Mouse (Mus musculus) A20 (cell line): ENCODE results near the gene Ltbr.

ENCODE experiments used
- DNase-seq: peaks from one replicate; pipeline ENCODE4 v3.0.0-alpha.2; 2011; ENCODE audit warnings: low read depth, low spot score

The Ltbr gene

DNA sequence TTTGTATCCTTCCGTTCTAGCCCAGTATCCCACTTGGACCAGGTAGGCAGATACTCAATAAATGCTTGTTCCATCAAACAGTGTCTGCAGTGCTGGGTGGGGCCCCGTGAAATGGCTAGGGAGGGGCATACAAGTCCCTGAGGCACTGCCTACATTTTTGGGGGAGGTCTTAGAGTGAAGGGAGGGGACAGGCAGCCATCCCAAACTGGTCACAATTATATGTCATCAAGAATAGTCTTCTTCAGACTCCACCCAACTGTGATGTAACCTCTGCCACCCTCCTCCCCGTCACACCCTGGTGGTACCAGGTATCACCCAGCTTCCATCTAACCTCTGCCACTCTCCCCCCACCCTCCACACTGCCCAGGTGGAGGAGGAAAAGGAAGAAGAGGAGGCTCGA, 31.2 kb upstream of the Ltbr start:
- no peak for DNase-seq

GRCm38 (mm10) chr6:125344084-125344483, 30.4 kb upstream of the Ltbr start:
- no peak for DNase-seq

- no peak for DNase-seq
Observed at GRCm38 (mm10) chr6:125342198-125342597, 28.5 kb upstream of the Ltbr start.

DNA sequence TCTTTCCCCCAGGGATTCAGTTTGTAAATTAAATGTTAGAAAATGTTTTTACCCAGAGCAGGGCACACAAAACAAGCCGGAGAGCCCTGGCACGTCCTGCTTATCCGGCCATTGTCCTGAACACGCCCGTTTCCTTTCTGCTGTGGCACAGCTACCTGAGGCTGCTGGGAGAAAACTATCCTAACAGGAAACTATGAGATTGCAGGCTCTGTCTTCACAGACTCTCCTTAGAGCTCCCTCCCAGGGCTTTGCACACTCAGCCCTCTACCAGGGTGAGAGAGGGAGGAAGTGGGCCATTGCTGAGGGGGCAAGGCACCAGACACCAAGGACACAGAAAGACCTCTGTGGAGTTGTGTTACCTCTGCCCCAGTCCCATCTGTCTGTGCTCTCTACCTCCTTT, 26.6 kb upstream of the Ltbr start:
- DNase-seq = no peak

DNA sequence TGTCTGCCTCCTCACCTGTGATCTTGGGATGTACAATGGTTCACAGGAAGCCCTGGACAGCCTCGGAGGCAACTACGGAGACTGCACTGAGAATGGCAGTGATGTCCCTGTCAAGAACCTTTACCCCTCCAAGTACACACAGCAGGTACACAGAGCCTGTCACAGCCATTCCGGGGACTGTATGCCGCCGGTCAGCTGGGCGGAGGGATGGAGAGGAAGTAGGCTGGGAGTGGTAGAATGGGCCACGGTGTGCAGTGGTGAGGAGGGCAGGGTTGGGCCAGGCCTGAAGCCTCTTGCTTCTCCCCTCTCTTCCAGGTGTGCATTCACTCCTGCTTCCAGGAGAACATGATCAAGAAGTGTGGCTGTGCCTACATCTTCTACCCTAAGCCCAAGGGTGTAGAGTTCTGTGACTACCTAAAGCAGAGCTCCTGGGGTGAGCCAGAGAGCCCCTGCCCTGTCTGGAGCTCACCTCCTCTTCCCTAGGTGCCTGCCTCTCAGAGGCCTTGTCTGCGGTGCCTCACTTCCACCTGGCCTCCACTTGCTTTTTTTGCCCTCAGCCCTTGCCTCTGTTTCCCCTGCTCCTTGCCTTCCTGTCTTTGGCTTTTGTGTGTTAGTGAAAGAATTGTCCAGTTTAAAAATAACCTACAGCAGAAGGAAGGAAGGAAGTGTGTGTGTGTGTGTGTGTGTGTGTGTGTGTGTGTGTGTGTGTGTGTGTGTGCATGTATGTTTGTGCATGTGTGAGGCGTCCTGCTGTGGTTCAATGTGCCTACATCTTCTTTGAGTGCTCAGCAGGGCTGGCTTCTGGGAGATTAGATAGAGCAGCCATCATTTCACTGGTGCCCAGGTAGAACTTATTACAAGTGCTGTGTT, 25.3 kb upstream of the Ltbr start:
- no peak for DNase-seq

DNA sequence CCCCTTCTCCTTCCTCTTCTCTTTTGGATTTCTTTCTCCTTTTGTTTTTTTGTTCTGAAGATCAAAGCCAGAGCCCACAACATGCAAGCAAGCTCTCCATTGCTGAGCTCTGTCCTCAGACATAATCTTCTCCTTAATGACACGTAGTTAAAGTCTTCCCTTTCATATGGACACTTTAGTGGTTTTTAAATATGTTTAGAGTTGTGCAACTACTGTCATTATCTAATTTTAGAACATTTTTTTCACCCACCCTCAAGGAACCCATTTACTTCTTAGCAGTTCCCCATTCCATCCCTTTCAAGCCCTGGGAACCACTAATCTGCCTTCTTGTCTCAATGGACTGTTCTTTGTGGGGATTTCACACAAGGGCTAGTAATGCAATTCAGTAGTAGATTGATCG, 20.7 kb upstream of the Ltbr start:
- DNase-seq = no peak

- no peak for DNase-seq
Observed at GRCm38 (mm10) chr6:125333112-125333899, 19.6 kb upstream of the Ltbr start.

DNA sequence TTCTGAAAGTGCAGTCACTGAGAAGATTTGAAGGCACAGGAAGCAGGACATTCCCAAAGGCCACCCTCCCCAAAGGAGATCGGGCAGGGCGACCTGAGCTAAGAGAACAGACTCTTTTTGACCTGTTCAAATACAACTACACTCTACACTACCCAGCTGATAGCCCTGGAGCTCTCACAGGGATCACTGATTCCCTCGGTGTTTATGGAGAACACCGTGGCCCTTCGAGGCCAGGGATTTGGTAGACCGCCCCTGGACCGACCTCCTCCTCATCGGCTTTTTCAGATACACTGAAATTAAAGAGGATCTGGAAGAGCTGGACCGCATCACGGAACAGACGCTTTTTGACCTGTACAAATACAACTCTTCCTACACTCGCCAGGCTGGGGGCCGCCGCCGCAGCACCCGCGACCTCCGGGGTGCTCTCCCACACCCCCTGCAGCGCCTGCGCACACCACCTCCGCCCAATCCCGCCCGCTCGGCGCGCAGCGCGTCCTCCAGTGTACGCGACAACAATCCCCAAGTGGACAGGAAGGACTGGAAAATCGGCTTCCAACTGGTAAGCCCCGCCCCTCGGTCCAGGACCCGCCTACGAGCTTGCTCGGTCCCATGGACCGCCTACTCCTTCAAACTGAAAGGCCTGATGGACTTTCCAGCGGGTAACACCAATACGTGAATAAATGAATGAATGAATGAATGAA, 17.1 kb upstream of the Ltbr start:
- DNase-seq = no peak

- DNase-seq = peak; percentile 25
Observed at GRCm38 (mm10) chr6:125328243-125328642, 14.6 kb upstream of the Ltbr start.

DNA sequence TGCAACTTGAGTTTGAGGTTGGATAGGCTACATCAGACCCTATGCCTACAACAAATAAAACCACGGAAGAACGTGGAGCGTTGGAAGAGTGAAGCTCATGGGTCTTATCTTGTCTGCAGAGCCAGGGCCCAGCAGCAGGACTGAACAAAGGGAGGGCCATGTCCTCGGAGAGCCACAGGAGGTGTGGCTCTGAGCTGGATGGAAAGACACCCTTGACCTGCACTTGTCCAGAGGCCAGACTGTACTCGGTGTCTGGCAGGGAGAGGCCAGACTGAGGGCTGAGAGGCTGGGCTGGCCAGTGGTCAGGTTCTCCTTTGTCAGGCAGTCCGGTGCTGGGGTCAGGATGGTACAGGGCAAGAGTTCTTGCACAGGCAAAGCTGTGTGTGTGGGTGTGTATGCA, 11.7 kb upstream of the Ltbr start:
- DNase-seq = no peak

DNA sequence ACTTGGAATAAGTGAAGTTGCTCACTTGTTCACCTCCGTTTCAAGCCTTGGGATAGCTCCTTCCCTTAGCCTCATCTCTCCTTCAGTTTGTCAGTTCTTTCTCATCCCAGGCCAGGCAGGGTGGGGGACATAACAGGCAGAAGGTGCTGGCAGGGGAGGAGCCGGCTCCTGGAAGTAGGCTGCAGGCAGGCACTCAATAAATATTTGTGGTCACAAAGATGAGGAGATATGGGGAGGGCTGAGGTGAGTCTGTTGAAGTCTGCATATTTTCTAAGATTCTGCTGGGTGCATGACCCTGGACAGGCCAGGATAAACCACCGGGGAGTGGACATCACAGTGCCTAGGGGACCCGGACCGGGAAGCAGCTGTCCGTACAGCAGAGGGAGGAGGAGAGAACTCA, 9.9 kb upstream of the Ltbr start:
- no peak for DNase-seq

DNA sequence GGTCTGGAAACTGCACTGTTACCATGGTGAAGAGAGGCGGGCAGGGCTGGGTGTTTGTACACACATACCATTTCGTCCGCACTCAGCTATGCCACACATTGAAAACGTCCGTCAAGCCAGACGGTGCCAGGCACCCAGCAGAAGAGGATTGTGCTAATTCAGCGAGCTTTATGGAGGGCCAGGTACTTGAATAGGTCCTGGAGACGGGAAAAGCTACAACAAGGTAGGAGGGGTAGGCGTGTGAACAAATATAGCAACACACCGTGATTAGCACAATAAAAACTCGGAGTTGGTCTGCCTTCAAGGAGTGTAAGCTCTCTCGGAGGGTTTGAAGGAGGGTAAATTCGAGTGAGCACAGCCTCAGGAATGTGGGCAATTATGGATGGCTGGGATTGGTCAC, 9.1 kb upstream of the Ltbr start:
- no peak for DNase-seq

GRCm38 (mm10) chr6:125321114-125321855, 7.6 kb upstream of the Ltbr start:
- no peak for DNase-seq

- DNase-seq = no peak
Observed at GRCm38 (mm10) chr6:125320323-125320722, 6.6 kb upstream of the Ltbr start, which contains the start of gene Scnn1a. Scnn1a (plus strand) TSS chr6:125320659.

DNA sequence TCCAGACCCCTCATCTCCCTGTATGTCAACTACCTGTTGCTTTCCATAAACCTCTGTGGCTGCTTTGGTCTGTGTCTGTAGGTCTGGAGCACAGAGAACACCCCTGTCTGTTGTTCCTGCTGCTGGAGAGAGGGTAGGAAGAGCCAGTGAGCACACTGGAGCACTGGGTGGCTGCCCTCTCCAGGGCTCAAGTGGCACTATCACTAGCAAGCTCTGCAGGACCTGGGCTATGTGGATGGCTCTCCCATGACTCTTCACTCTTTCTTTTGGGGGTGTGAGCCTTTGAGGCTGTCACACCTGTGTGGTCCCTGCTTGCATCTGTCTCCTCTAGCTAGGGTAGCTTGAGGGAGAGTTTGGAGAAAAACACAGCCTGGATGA, 6.2 kb upstream of the Ltbr start:
- no peak for DNase-seq

DNA sequence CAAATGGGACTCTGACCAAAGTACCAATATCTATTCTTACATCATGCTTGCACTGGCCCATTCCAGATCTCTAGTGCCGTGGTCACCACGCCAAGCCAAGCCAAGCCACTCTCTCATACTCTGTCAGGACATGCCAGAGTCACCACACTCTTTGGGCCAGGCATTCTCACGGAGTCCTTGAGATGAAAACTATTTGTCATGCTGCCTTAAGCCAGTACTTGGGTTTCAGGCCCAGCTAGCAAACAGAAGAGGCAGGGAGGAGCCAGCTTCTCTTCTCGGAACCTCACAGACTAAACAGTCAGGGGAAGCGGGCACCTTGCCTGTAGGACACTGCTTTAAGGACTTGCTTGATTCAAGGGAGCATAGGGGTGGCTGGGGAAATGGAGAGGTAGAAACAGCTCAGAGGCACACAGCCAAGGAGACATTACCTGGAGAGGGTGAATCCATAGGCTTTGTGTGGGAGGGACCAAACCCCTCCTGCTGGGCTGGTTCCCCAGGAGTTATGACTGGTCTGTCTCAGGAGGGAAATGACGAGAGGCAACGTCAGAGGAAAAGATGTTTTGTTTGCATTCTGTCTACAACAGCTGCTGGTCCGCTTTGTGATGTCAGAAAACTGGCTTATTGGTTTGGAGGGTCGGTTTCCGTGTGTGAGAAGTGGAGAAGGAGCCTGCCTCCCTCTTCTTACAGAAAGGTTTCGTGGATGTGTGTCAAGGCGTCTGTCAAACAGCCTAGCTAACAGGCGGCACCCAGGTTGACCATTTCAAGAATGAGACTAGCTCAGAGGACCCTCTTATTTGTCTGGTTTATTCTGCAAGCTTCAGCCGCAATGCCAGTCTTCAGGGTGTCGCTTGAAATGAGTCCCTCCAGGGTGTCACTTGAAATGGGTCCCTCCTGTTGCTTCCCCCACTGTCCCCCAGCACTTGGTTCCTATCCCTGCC, 5.6 kb upstream of the Ltbr start:
- DNase-seq = no peak

DNA sequence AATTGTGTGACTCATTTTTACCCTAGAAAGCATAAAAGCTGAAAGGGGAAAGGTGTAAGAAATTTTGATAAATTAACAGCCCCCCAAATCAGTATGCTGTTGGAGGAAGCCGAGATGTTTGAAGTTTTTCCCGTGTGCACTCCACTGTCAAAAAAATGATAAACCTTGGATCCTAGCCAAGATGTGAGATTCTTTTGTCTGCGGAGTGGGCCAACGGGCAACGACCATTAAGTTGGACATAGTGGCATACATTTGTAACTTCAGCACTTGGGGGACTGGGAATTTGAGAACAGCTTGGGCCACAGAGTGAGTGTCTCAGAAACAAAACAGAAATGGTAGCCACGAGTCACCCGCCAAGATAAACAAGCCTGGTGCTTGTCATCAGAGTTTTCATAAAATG, 3.4 kb upstream of the Ltbr start:
- DNase-seq = no peak

- DNase-seq = no peak
Observed at GRCm38 (mm10) chr6:125314746-125315145, 1.1 kb upstream of the Ltbr start.

DNA sequence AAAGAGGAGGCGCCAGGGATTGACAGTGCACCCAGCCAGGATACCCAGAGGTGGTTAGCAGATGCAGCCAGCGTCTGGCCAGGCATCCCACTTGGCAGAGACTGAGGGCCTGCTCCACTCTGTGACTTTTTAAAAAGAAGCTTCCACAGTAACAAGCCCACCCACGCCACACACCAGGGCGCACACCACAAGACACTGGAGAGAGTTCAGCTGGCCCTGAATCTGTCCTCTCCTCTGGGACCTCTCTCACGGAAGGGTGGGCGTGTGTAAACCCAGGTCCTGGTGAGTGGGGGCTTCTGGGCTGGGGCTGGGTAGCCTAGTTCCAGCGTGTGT, 512 bp upstream of the Ltbr start:
- no peak for DNase-seq

- DNase-seq = no peak
Observed at GRCm38 (mm10) chr6:125312581-125313355, 917 bp downstream of the Ltbr start.
